Comparison of ENCODE assay signal across 13 mouse cellular contexts in genomic region chr17:26691110-26691509, GRCm38 (mm10). TPM values are rescaled to one million over a fixed set of nuclear protein-coding genes. Genes with fewer than 3 reads are reported as not detected.
DNase-seq lines count a peak whose midpoint lies in the region; TF ChIP-seq lines count a peak whose summit lies in the region.
"Had no signal": no experiment of that assay in that cellular context is flagged by ENCODE, and none has a peak within 500 bp of the region (broad histone marks: within the 10 kb centered on the region; RNA-seq: fewer than 3 reads in every experiment).

No protein-coding gene starts in this region.

- H3K27ac ChIP-seq in gastrocnemius, adult 2 months: peak overlapping the region; percentile 68
- peak overlapping the region; percentile 12; the same call in 1 of the 2 replicates for H3K27ac ChIP-seq in ES-E14 (ENCODE audit: insufficient read depth, low read depth, low read length, poor library complexity, severe bottlenecking)
- H3K27ac ChIP-seq in cortical plate, adult 2 months (ENCODE audit: insufficient read depth, low read length): peak overlapping the region; percentile 80
- H3K27ac ChIP-seq: hindbrain, embryonic 14.5 days; macrophage had no signal

- no peaks in the 10 kb centered on the region; the same call in 1 of the 2 replicates for H3K36me3 ChIP-seq in ES-E14 (ENCODE audit: control insufficient read depth, insufficient read depth, low read length, poor library complexity, severe bottlenecking)

- H3K9me3 ChIP-seq in ES-E14 (ENCODE audit: control insufficient read depth, insufficient read depth, low read depth, low read length): no peaks in the 10 kb centered on the region
- H3K9me3 ChIP-seq: embryonic facial prominence, embryonic 15.5 days had no signal

- peak; percentile 80 for DNase-seq in gastrocnemius, adult 2 months
- no peak for DNase-seq in gastrocnemius, postnatal 10 days
- peak; percentile 23 to 83 for DNase-seq in kidney, postnatal 25 days
- DNase-seq in kidney, postnatal 4 days: no peak
- no peak for DNase-seq in ES-E14 (ENCODE audit: low read depth, low spot score)
- DNase-seq in left cerebral cortex, adult 8-10 months (ENCODE audit: low spot score in 2 of 2): no peak
- DNase-seq: layer of hippocampus, adult 9-11 months; right cerebral cortex, postnatal 14 days; thymus, postnatal 4 days had no signal

- no peak for TF ChIP-seq CTCF in gastrocnemius, adult 2 months (IDR thresholded peaks at IDR 0.05)
- TF ChIP-seq CTCF in cortical plate, adult 2 months (IDR thresholded peaks at IDR 0.05; ENCODE audit: extremely low read depth, insufficient read depth, low read length): no peak

- in situ Hi-C loops in ES-E14 (cut with MboI; ENCODE audit: low sequenced_read_pairs in 2 of 2, unreplicated experiment in 2 of 2): loop anchor here in 1 of 2 experiments (25.0 kb wide), 1 partner anchor 196 kb away; no protein-coding TSS in a partner anchor

- TF ChIP-seq POLR2A in cortical plate, adult 2 months (IDR thresholded peaks at IDR 0.05; ENCODE audit: extremely low read depth, insufficient read depth, low read length): 0 out of 2 replicates have a peak, but pooled peaks have one; percentile 11

- H3K9ac ChIP-seq in ES-E14 (ENCODE audit: insufficient read depth, low read depth, low read length, poor library complexity, severe bottlenecking): no peak overlapping the region; the same call in 1 of the 2 replicates
- H3K9ac ChIP-seq: embryonic facial prominence, embryonic 15.5 days; hindbrain, embryonic 14.5 days had no signal

- H3K4me1 ChIP-seq in ES-E14 (ENCODE audit: control insufficient read depth in 2 of 2, insufficient read depth in 2 of 2, low read length in 2 of 2, poor library complexity in 1 of 2): peaks cover 0 to 4% of the 10 kb centered on the region in 2 experiments; a peak in 2 of 4 replicates
- H3K4me1 ChIP-seq in cortical plate, adult 2 months (ENCODE audit: control insufficient read depth, insufficient read depth, low read length): peaks cover 22% of the 10 kb centered on the region

- no peak overlapping the region for H3K4me3 ChIP-seq in gastrocnemius, adult 2 months
- no peak overlapping the region for H3K4me3 ChIP-seq in ES-E14 (ENCODE audit: insufficient read depth in 1 of 2, low read depth in 1 of 2, low read length in 2 of 2, poor library complexity in 1 of 2, severe bottlenecking in 1 of 2)
- no peak overlapping the region for H3K4me3 ChIP-seq in cortical plate, adult 2 months (ENCODE audit: insufficient read depth, low read length)
- H3K4me3 ChIP-seq: embryonic facial prominence, embryonic 15.5 days had no signal

- intact Hi-C loops in gastrocnemius, adult 2 months (cut with DNase I): no loop called here

TF ChIP-seq in ES-E14, 5 proteins besides CTCF, POLR2A, EP300 and RAD21:
- no peak for TF ChIP-seq ZC3H11A (IDR thresholded peaks at IDR 0.05; ENCODE audit: borderline replicate concordance, low read depth, low read length)
- TF ChIP-seq CHD2 (IDR thresholded peaks at IDR 0.05; ENCODE audit: low read depth, low read length): no peak
- no peak for TF ChIP-seq HCFC1 (IDR thresholded peaks at IDR 0.05; ENCODE audit: borderline replicate concordance, insufficient read depth, low read length)
- no peak for TF ChIP-seq MAFK (IDR thresholded peaks at IDR 0.05; ENCODE audit: insufficient read depth, low read depth, low read length)
- no peak for TF ChIP-seq ZNF384 (IDR thresholded peaks at IDR 0.05; ENCODE audit: low read depth, low read length)

RNA-seq across cellular contexts. Expression of gene Crebrf, which starts 24.3 kb away (rescaled TPM):
- 10 to 100 TPM; 39.6 to 40.2 TPM for total RNA-seq in gastrocnemius, adult 2 months (2021)
- 10 to 100 TPM; 17.7 to 18.9 TPM for total RNA-seq in gastrocnemius, postnatal 10 days (2021)
- total RNA-seq in ES-E14 (2012; rRNA removed): 16.6 and 36.3 TPM in 2 replicates
- polyA plus RNA-seq in cortical plate, adult 2 months (2012; rRNA removed): 17.4 and 19.2 TPM in 2 replicates
- total RNA-seq in left cerebral cortex, adult 8-10 months (2022): 100 to 1,000 TPM; 167 to 219 (median 192) TPM

RNA-seq across cellular contexts. Expression of gene Atp6v0e, which starts 28.1 kb away (rescaled TPM):
- total RNA-seq in gastrocnemius, adult 2 months (2021): 10 to 100 TPM; 28.7 to 31.2 TPM
- total RNA-seq in gastrocnemius, postnatal 10 days (2021): 10 to 100 TPM; 44.1 to 46.0 TPM
- total RNA-seq in ES-E14 (2012; rRNA removed): 252 and 291 TPM in 2 replicates
- polyA plus RNA-seq in cortical plate, adult 2 months (2012; rRNA removed): 86.4 and 87.2 TPM in 2 replicates
- total RNA-seq in left cerebral cortex, adult 8-10 months (2022): 10 to 100 TPM; 34.5 to 46.9 (median 43.4) TPM

Comparison
In these comparisons a context has a peak if more than half of its experiments do, and no peak if none do; other contexts are left out.
1. DNase-seq: peak in gastrocnemius, adult 2 months (single experiment) and kidney, postnatal 25 days (2 of 2); none in gastrocnemius, postnatal 10 days (single experiment), kidney, postnatal 4 days (0 of 2), ES-E14 (single experiment) and left cerebral cortex, adult 8-10 months (0 of 2).
2. H3K27ac ChIP-seq: peak in every context shown above with its lines; median percentile 80 in cortical plate, adult 2 months; 68 in gastrocnemius, adult 2 months; 12 in ES-E14.